Mouse (Mus musculus) G1E (cell line): Measurements from ENCODE around the gene Zfand5.

Experiments used
- CTCF ChIP-seq: IDR thresholded peaks from 2 replicates; pipeline ENCODE4 v1.5.1; 2012; ENCODE audit warnings: low read depth, low read length, inconsistent platforms, mixed read lengths
- GATA1 ChIP-seq: IDR thresholded peaks from 2 replicates; pipeline ENCODE4 v1.6.1; 2012; ENCODE audit warnings: borderline replicate concordance, low read length, inconsistent platforms, mixed read lengths
- TAL1 ChIP-seq: conservative IDR thresholded peaks from 2 replicates; pipeline ENCODE4 v1.6.1; 2012; ENCODE audit warnings: low read depth, low read length, inconsistent platforms, mixed read lengths

GRCm38 (mm10) chr19:21274181-21274591 is 2.1 kb downstream of the Zfand5 start:
- TF ChIP-seq GATA1 (no peak), CTCF (no peak), TAL1 (no peak)
